Mouse (Mus musculus): ENCODE data around the gene Olfr1065.
"Not testable (repeated sequence)": the region's sequence is repeated elsewhere in the genome, so short reads cannot be mapped to it uniquely, and the experiment has no call there.

Gene Olfr1065

DNA sequence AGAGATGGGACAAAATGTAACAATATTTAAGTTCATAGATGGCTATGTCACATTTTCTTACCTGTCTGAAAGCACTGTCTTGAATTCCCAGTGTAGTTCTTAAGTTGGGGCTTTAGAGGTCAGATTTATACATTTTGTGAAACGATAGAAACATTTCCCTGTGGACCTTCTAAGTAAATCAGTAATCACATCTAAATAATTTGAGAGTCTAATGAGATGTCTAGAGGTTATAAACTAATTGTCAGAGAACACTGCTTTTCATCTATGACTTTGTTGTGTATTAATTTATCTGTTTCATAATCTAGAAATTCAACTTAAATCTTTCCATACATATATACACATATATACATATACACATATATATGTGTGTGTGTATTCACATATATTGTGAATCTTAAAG lies at the start of gene Olfr1065:
TSS of gene Olfr1065 (minus strand) at position 101 of the 400 bp plus-strand sequence.
- DNase-seq (ENCODE audit: low spot score in 2 of 2) = not testable (repeated sequence)

DNA sequence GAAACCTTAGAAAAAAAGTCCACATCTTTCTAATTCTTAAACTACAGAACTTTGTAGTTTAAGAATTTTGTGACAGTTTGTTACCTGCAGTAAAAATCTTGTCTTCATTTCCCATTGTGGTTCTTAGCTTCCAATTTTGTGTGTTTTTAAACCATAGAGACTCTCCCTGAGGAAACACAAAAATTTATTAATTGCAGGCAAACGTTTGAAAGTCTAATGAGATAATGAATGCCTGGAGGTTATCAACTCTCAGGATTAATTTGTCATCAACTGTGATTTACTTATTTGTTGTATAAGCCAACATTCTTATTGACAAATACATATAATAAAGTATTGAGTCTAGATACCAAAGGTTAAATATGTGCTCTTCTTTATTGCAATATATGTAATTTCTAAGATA lies 36.9 kb upstream of the Olfr1065 start, which contains the start of gene Olfr228:
TSS of gene Olfr228 (minus strand) at position 101 of the 400 bp plus-strand sequence.
- no peak for DNase-seq (ENCODE audit: low spot score in 2 of 2)

DNA sequence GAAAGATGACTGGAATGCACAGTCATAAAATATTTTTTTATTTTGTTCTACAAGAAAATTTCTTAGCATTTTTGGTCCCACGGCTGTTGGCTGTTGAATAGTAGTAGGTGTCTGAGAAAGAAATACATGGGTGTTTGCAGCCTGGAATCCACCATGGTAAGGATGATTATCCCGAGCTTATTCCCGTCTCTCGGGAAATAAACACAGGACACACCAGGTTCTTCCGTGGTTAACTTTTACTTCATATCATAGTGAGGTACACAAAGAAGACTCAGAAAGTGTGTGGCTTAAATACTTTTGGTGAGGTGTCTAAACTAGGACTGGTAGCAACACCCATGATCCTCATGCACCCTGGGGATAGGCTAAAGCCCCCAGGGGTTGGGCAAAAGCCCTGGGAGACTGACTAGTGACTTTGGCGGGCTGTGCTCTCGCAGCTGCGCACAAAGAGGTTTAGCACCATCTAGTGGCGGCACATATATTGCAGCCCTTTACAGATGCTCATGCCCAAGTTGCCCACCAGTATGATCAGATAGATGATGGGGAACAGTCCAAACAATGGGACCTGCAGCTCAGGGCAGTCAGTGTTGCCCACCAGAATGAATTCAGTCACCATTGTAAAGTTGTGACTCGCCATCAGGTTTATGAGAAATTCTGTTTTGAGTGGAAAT lies 14.2 kb upstream of the Olfr1065 start:
- peak; percentile 52 to 68 for DNase-seq (ENCODE audit: low spot score in 2 of 2)

DNA sequence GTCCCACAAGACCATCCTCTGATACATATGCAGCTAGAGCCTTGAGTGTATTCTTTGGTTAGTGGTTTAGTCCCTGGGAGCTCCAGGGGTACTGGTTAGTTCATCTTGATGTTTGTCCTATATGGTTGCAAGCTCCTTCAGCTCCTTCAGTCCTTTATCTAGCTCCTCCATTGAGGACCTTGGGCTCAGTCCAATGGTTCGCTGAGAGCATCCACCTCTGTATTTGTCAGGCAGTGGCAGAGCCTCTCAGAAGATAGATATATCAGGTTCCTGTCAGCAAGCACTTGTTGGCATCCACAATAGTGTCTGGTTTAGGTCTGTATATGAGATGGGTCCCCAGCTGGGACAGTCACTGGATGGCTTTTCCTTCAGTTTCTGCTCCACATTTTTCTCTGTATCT lies 10.0 kb upstream of the Olfr1065 start:
- no peak for DNase-seq (ENCODE audit: low spot score in 2 of 2)

DNA sequence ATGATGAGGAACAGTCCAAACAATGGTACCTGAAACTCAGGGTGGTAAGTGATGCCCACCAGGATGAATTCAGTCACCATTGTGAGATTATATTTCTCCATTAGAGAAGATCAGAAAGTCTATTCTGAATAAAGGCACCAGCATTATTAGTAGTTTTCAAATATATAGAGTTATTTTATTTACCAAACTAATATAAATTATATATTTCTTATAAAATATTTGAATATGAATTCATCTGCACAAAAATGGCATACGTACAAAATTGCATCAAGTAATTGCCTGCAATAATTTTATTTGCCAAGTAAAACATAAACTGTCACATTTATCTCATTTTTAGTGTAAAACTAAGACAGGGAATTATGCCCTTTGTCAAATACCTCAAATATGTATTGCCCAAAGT lies 5.8 kb upstream of the Olfr1065 start, which contains the start of gene Olfr1066:
TSS of gene Olfr1066 (minus strand) at position 101 of the 400 bp plus-strand sequence.
- no peak for DNase-seq (ENCODE audit: low spot score in 2 of 2)

DNA sequence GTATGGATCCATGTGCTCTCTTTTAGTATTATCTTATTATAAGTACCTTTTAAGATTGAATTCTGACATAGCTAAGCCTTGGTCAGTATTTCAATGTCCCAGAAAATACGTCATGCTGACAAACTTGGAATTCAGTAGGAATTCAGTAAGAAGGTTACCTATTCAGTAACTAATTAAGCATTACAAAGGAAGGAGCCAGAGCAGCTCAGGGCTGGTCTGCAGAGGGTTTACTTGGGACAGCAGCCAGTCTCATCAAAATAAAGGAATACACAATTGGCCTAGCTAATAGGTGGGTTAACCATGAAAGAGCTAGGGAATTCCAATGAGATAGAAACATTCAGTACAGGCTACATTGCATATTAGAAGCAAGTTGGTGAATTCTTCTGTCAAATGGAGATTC lies 8.3 kb downstream of the Olfr1065 start:
- DNase-seq (ENCODE audit: low spot score in 2 of 2) = not testable (repeated sequence)

DNA sequence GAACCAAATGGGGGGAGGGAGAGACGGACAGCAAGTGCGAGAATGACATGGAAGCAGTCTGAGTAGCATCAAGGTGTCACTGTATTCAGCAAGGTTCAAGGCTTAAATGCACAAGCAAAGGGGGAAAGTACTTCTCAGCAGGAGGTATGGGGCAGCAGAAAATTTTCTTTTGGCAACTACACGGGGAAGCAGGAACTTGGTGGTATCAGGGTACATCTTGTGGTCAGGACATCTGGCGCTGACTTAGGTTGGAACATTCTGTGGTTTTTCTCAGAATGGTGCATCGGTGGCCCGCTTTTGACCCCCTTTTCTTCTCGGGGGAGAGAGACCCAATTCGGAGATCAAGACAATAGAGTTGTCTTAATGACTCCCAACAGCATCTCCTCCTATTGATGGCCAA lies 21.9 kb downstream of the Olfr1065 start:
- not testable (repeated sequence) for DNase-seq (ENCODE audit: low spot score in 2 of 2)

DNA sequence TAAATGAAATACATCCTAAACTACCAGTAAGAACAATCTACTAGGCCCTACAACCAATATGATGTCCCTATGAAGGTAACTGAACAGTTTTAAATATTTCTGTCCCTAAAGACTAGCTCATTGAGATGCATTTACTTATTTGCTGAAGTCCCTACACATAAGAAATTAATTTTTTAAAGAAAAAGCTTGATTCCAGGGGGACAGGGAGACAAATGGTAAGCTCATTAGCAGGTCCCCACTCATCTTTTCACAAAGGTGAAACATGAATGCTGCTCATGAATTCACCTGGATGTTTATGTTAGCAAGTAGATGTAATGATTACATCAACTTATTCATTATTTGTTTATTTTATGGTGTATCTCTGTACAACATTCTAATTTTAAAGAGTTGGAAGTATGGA lies 23.7 kb downstream of the Olfr1065 start, which contains the start of gene Olfr1062:
TSS of gene Olfr1062 (minus strand) at position 101 of the 400 bp plus-strand sequence.
- not testable (repeated sequence) for DNase-seq (ENCODE audit: low spot score in 2 of 2)

DNA sequence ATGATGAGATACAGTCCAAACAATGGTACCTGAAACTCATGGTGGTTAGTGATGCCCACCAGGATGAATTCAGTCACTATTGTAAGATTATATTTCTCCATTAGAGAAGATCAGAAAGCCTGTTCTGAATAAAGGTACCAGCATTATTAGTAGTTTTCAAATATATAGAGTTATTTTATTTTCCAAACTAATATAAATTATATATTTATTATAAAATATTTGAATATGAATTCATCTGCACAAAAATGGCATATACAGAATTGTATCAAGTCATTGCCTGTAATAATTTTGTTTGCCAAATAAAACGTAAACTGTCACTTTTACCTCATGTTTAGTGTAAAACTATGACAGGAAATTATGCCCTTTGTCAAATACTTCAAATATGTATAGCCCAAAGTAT lies 36.4 kb downstream of the Olfr1065 start, which contains the start of gene Olfr1061:
TSS of gene Olfr1061 (minus strand) at position 101 of the 400 bp plus-strand sequence.
- DNase-seq (ENCODE audit: low spot score in 2 of 2) = no peak

DNA sequence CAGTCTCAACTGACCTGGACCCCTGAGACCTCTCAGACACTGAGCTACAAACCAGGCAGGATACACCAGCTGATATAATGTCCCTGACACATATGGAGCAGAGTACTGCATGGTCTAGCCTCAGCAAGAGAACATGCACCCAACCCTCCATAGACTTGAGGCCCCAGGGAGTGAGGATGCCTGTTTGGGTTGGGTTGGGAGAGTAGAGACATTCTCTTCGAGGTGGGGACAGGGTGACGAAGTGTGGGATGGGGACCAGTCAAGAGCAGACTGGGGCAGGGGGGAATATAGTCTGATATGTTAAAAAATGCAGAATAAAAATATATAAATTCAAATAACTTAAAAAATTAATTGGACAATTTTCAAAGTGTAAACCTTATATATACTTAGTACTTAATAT lies 55.3 kb downstream of the Olfr1065 start:
- DNase-seq (ENCODE audit: low spot score in 2 of 2) = no peak
